Mouse (Mus musculus): ENCODE measurements around the gene Rcbtb2. TPM values are rescaled to one million over a fixed set of nuclear protein-coding genes. Genes with fewer than 3 reads are reported as not detected.
A peak's percentile ranks its signal among the peaks of the same experiment; 100 is the strongest.

The Rcbtb2 gene
- polyA plus RNA-seq, 1 experiment from 2014 or later = 44.0 TPM

GRCm38 (mm10) chr14:73117411-73118392 lies 5.1 kb upstream of the Rcbtb2 start:
- ATAC-seq (ENCODE audit: low FRiP score, low TSS enrichment) (no peak), DNase-seq (ENCODE audit: low spot score) (no peak)
- TF ChIP-seq CTCF (IDR thresholded peaks at IDR 0.05; ENCODE audit: low read depth) (peak; percentile 55), EP300 (optimal IDR thresholded peaks at IDR 0.05) (no peak)
- no peaks in the 10 kb centered on the region for H3K36me3 ChIP-seq (ENCODE audit: control insufficient read depth, insufficient read depth, low read length)
- H3K4me1 ChIP-seq (replicated peaks; ENCODE audit: control insufficient read depth, insufficient read depth) = 0 out of 2 replicates have a peak, but pooled peaks cover 2% of the 10 kb centered on the region
- no peaks in the 10 kb centered on the region for H3K27me3 ChIP-seq (ENCODE audit: control insufficient read depth, insufficient read depth, low read length)
- no peak overlapping the region for H3K27ac ChIP-seq (replicated peaks)
- WGBS = 75% methylated on average over 7 of the region's 7 CpGs
- H3K9ac ChIP-seq (ENCODE audit: low read length) = no peak overlapping the region
- H3K9me3 ChIP-seq (ENCODE audit: control insufficient read depth, low read length) = no peaks in the 10 kb centered on the region
- no peak overlapping the region for H3K4me3 ChIP-seq (ENCODE audit: low read depth, low read length)
- H3K4me2 ChIP-seq (replicated peaks; ENCODE audit: low read depth) = peak overlapping the region; percentile 25

- H3K4me1 ChIP-seq (replicated peaks; ENCODE audit: control insufficient read depth, insufficient read depth) = 0 out of 2 replicates have a peak, but pooled peaks cover 2% of the 10 kb centered on the region
- 70% methylated on average over 14 of the region's 14 CpGs for WGBS
- no peaks in the 10 kb centered on the region for H3K27me3 ChIP-seq (ENCODE audit: control insufficient read depth, insufficient read depth, low read length)
- H3K9ac ChIP-seq (ENCODE audit: low read length) = no peak overlapping the region
- H3K36me3 ChIP-seq (ENCODE audit: control insufficient read depth, insufficient read depth, low read length) = no peaks in the 10 kb centered on the region
- TF ChIP-seq EP300 (optimal IDR thresholded peaks at IDR 0.05) = no peak
- TF ChIP-seq CTCF (IDR thresholded peaks at IDR 0.05; ENCODE audit: low read depth) = no peak
- no peak overlapping the region for H3K4me3 ChIP-seq (ENCODE audit: low read depth, low read length)
- ATAC-seq (ENCODE audit: low FRiP score, low TSS enrichment) (no peak), DNase-seq (ENCODE audit: low spot score) (no peak)
- H3K27ac ChIP-seq (replicated peaks) = 0 out of 2 replicates have a peak overlapping the region, but pooled peaks have one; percentile 13
- no peak overlapping the region for H3K4me2 ChIP-seq (replicated peaks; ENCODE audit: low read depth)
- H3K9me3 ChIP-seq (ENCODE audit: control insufficient read depth, low read length) = no peaks in the 10 kb centered on the region
Observed at GRCm38 (mm10) chr14:73118482-73119347, 4.1 kb upstream of the Rcbtb2 start.

GRCm38 (mm10) chr14:73119459-73119858 lies 3.4 kb upstream of the Rcbtb2 start:
- H3K27me3 ChIP-seq (ENCODE audit: control insufficient read depth, insufficient read depth, low read length) = no peaks in the 10 kb centered on the region
- 0 out of 2 replicates have a peak, but pooled peaks cover 2% of the 10 kb centered on the region for H3K4me1 ChIP-seq (replicated peaks; ENCODE audit: control insufficient read depth, insufficient read depth)
- H3K4me3 ChIP-seq (ENCODE audit: low read depth, low read length) = no peak overlapping the region
- WGBS = 40% methylated on average over 6 of the region's 6 CpGs
- H3K9ac ChIP-seq (ENCODE audit: low read length) = no peak overlapping the region
- ATAC-seq (ENCODE audit: low FRiP score, low TSS enrichment) (no peak), DNase-seq (ENCODE audit: low spot score) (no peak)
- H3K4me2 ChIP-seq (replicated peaks; ENCODE audit: low read depth) = no peak overlapping the region
- TF ChIP-seq CTCF (IDR thresholded peaks at IDR 0.05; ENCODE audit: low read depth) = no peak
- no peak for TF ChIP-seq EP300 (optimal IDR thresholded peaks at IDR 0.05)
- H3K36me3 ChIP-seq (ENCODE audit: control insufficient read depth, insufficient read depth, low read length) = no peaks in the 10 kb centered on the region
- no peaks in the 10 kb centered on the region for H3K9me3 ChIP-seq (ENCODE audit: control insufficient read depth, low read length)
- peak overlapping the region; percentile 67 for H3K27ac ChIP-seq (replicated peaks)

GRCm38 (mm10) chr14:73119966-73120365 lies 2.9 kb upstream of the Rcbtb2 start:
- ATAC-seq (ENCODE audit: low FRiP score, low TSS enrichment) (no peak; the same call in 1 of the 2 replicates), DNase-seq (ENCODE audit: low spot score) (no peak)
- Histone ChIP-seq H3K27me3 (ENCODE audit: control insufficient read depth, insufficient read depth, low read length) (no peaks in the 10 kb centered on the region), H3K4me2 (replicated peaks; ENCODE audit: low read depth) (no peak overlapping the region), H3K9ac (ENCODE audit: low read length) (no peak overlapping the region), H3K9me3 (ENCODE audit: control insufficient read depth, low read length) (no peaks in the 10 kb centered on the region), H3K27ac (replicated peaks) (peak overlapping the region; percentile 49; the same call in 1 of the 2 replicates), H3K4me1 (replicated peaks; ENCODE audit: control insufficient read depth, insufficient read depth) (0 out of 2 replicates have a peak, but pooled peaks cover 2% of the 10 kb centered on the region), H3K4me3 (ENCODE audit: low read depth, low read length) (no peak overlapping the region), H3K36me3 (ENCODE audit: control insufficient read depth, insufficient read depth, low read length) (no peaks in the 10 kb centered on the region)
- TF ChIP-seq CTCF (IDR thresholded peaks at IDR 0.05; ENCODE audit: low read depth) (no peak), EP300 (optimal IDR thresholded peaks at IDR 0.05) (no peak)
- 15% methylated on average over 2 of the region's 2 CpGs for WGBS

- ATAC-seq (ENCODE audit: low FRiP score, low TSS enrichment) (peak; percentile 14; the same call in 1 of the 2 replicates), DNase-seq (ENCODE audit: low spot score) (no peak)
- Histone ChIP-seq H3K9me3 (ENCODE audit: control insufficient read depth, low read length) (no peaks in the 10 kb centered on the region), H3K36me3 (ENCODE audit: control insufficient read depth, insufficient read depth, low read length) (no peaks in the 10 kb centered on the region), H3K4me2 (replicated peaks; ENCODE audit: low read depth) (no peak overlapping the region), H3K27me3 (ENCODE audit: control insufficient read depth, insufficient read depth, low read length) (no peaks in the 10 kb centered on the region), H3K4me1 (replicated peaks; ENCODE audit: control insufficient read depth, insufficient read depth) (0 out of 2 replicates have a peak, but pooled peaks cover 2% of the 10 kb centered on the region), H3K4me3 (ENCODE audit: low read depth, low read length) (no peak overlapping the region), H3K27ac (replicated peaks) (0 out of 2 replicates have a peak overlapping the region, but pooled peaks have one; percentile 41), H3K9ac (ENCODE audit: low read length) (no peak overlapping the region)
- no peak for TF ChIP-seq EP300 (optimal IDR thresholded peaks at IDR 0.05)
- WGBS = 45% methylated on average over 4 of the region's 4 CpGs
Observed at GRCm38 (mm10) chr14:73122211-73122922, 470 bp upstream of the Rcbtb2 start.

Measured in stomach, postnatal 0 days (tissue).